Mouse (Mus musculus) lung, postnatal 0 days (tissue): ENCODE measurements at regions not wholly inside any gene's neighbourhood (a gene's known extent, or its start where the extent isn't known, plus 50 kb on each side); places are given as distances from the start of the nearest gene placed in this dataset.
"Not testable (repeated sequence)": the region's sequence is repeated elsewhere in the genome, so short reads cannot be mapped to it uniquely, and the experiment has no call there.

ENCODE experiments used
- CTCF ChIP-seq: IDR thresholded peaks from 2 replicates; pipeline ENCODE4 v1.5.1; 2016; ENCODE audit warnings: antibody characterized with exemption, mild to moderate bottlenecking
- EP300 ChIP-seq: IDR thresholded peaks from 2 replicates; pipeline ENCODE4 v1.6.1; 2016; ENCODE audit warnings: antibody characterized with exemption, mild to moderate bottlenecking, control low read depth

DNA sequence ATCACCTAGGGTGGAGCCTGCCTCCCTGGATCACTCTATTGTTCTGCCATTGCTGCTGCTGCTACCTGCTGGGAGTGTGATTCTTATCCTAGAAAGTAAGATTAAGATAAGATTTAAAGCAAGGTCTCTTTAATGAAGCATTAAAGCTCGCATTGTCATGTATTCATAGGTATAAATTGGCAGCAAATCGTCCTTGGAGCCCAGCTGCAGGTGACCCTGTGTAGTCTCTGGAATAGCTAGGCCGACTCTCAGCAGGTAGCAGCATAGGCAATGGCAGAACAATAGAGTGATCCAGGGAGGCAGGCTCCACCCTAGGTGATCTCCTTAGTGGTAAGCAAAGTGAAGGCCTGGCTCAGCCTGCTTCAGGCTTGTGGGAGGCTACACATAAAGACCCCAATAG lies 627.7 kb upstream of the Tex47 start:
- TF ChIP-seq CTCF, EP300: not testable (repeated sequence)
